Mouse (Mus musculus) left cerebral cortex, postnatal 36 days (tissue): ENCODE data around the gene Epha4. TPM values are rescaled to one million over a fixed set of nuclear protein-coding genes. Genes with fewer than 3 reads are reported as not detected.
A peak's percentile ranks its signal among the peaks of the same experiment; 100 is the strongest.

Experiments
- DNase-seq, 2 experiments: peaks; one replicate each; pipeline ENCODE4 v3.0.0; 2021 to 2022; ENCODE audit warnings: low spot score in 2 of 2, mixed read lengths in 1 of 2
- intact Hi-C: fragments of 180-260 bp; cut with DNase I; formaldehyde crosslinking; loops from one replicate; pipeline ENCODE4 v1.15.1; 2025
- total RNA-seq, 2 experiments: library from RNA; stranded (reverse); gene quantifications; 2 replicates each; pipeline ENCODE4 v1.2.3; 2021

Gene Epha4
- total RNA-seq, 2 experiments from 2014 or later, result 173 to 182 TPM

GRCm38 (mm10) chr1:77453811-77454210 is 61.1 kb downstream of the Epha4 start:
- no peak for DNase-seq
- intact Hi-C loops, result no loop called here

- intact Hi-C loops, result no loop called here
- DNase-seq, result no peak
Observed at GRCm38 (mm10) chr1:77452721-77453120, 62.2 kb downstream of the Epha4 start.

DNA sequence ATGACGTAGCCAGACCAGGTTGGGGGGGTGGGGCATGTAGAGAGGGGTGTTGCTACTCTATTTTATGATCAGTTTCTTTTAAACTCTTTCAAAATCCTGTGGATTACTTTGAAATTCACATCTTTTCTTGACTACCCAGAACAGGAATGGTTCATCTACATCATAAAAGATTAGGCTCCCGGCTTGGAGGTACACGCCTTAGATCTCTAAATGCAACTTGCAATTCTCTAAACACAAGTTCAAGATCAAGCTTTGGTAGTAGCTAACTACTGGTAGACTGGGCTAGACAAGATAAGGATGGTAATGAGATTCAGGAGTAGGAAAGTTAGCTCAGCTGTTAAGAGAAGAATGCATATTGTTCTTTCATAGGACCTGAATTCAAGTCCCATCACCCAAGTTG is 63.3 kb downstream of the Epha4 start:
- no peak for DNase-seq
- intact Hi-C loops, result no loop called here

DNA sequence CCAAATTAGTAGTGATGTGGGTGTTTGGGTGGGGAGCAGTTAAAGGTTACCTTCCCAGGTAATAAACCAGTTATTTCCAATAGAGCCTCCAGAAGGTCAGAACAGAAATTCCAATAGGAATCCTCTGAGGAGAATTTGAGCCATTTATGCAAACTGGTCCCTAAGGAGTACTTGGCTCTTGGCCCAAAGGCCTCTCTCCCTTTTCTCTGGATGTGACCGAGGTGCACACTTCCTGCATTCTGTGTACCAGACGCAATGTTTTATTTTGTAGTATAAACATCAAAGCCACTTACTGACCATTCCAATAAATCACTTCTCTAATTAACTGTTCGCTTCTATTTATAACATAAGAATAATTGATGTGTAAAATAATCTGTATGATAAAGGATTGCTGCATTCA is 64.7 kb downstream of the Epha4 start:
- DNase-seq, result no peak
- intact Hi-C loops, result no loop called here

DNA sequence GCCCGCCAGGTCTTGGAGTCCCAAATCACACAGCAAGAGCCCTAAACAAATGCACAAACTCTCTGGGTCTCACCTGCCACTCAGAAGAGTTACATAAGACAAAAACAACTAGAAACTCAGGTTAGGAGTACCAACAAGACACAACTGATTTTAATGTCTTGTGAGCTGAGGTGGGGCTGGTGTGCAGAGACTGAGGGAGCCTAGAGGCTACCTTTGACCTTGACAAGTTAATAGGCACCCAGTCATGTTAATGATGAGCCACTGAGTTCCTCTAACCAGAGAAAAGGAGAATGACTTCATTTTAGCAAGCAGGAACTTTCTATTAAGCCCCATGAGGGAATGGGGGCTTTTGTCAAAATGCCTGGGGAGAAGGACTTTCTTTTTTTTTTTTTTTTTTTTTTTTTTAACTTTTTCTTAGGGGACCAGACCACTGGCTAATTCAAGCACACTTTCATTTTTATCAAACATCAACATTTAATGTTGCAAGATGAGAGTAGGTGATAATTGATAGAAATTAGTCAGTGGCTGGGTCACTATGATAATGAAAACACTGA is 67.8 kb downstream of the Epha4 start:
- no peak for DNase-seq
- intact Hi-C loops, result no loop called here

DNA sequence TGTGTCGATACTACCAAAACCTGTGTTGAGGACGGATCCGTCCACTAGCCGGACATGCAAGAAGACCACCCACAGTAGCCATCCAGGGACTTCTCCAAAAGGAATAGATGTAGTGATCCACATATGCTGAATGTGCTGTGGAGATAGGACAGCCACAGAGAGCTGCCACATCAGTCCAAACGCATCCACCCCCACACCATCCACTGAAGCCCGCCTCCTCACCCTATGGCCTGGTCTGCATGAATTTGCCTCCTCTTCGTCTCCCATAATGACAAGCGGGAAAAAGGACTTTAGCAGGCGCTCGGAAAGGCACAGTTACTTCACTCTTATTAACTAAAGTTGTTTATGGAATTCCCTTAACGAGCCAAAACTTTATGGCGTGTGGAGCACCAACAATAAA is 68.5 kb downstream of the Epha4 start:
- intact Hi-C loops, result no loop called here
- peak; percentile 41 to 43 for DNase-seq

- DNase-seq, result no peak
- intact Hi-C loops, result no loop called here
Observed at GRCm38 (mm10) chr1:77444648-77445047, 70.2 kb downstream of the Epha4 start.

DNA sequence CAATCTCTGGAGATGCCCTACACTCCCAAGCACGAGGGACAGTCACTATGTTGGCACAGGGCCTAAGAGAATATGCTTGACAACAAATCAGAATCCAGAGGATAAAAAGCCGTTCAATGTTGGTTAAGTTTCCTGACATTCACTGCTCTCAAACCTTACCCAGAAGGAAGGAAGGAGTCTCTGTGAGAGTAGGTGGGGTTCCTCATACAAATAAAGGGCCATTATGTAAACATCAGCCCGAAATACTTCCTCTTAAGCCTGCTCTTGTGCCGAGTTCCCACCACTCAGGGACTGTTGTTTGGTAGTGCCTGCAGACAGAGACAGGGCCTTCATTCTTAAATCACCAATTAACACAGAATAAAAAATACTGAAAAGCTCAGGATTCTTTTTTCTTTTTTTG is 72.9 kb downstream of the Epha4 start:
- no peak for DNase-seq
- intact Hi-C loops, result no loop called here

DNA sequence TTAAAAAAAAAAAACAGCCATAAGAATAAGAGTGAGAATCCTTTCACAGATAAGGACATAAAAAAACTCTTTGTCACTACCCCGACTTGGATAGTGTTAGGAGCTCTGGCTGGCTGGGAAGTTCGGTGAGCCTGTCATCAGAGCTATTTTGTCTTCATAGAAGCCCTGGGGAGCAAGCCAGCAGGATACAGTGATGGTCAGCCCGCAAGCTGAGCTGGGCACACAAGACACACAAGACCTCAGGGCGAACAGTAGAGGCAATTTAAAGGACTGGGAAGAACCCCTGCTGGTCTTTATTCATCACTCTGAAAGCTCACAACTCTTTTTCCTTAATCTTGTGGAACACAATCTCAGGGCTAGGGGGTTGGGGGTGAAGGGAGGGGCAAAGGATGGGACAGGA is 73.5 kb downstream of the Epha4 start:
- intact Hi-C loops, result no loop called here
- no peak for DNase-seq

GRCm38 (mm10) chr1:77440512-77440911 is 74.4 kb downstream of the Epha4 start:
- no peak for DNase-seq
- intact Hi-C loops, result no loop called here

DNA sequence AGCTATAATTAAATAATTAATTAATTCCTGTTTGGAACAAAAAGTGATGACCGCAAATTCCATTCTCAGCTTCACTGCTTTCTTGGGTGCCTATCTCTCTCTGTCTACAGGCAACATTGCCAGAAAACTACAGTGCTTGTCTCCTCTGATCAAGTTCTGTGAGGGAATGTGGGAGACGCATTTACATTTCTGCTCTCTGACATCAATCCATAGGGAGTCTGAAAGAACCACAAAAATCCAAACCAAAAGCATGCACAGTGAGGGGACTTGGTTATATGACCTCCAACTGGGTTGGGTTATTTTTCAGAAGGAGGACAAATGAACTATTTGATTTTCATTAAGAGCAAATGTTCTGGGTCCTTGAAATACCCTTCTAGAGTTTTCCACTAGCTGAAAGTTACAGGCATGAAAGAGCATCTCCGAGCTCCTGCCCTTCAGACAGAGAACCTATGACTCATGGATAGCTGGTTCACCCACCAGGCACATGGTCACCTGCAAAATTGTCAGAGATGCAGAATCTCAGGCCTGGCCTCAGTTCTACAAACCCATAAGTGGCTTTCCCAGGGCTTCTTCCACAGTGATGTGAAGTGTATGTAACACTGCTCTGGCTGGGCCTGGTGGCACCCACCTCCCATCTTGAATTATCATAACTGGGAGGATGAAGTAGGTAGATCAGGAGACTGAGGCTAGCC is 75.4 kb downstream of the Epha4 start:
- no peak for DNase-seq
- intact Hi-C loops, result no loop called here

DNA sequence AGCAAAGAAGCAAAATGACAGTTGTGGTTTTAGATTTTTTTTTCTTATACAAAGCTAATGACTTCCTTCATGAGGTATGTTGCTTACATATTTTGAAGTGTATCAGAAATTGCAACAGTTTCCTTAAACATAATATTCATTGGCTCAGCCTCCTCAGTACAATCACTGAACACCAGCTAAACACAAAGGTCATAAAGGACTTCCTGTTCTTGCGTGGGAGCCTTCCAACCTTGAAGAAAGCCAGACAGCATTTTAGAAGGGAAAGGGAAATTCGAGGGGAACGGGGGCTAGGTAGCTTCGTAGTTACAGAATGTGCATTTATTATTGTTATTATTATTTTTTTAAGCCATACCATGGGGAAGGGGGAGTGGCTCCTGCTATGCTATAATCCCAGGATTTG is 76.2 kb downstream of the Epha4 start:
- no peak for DNase-seq
- intact Hi-C loops, result no loop called here

DNA sequence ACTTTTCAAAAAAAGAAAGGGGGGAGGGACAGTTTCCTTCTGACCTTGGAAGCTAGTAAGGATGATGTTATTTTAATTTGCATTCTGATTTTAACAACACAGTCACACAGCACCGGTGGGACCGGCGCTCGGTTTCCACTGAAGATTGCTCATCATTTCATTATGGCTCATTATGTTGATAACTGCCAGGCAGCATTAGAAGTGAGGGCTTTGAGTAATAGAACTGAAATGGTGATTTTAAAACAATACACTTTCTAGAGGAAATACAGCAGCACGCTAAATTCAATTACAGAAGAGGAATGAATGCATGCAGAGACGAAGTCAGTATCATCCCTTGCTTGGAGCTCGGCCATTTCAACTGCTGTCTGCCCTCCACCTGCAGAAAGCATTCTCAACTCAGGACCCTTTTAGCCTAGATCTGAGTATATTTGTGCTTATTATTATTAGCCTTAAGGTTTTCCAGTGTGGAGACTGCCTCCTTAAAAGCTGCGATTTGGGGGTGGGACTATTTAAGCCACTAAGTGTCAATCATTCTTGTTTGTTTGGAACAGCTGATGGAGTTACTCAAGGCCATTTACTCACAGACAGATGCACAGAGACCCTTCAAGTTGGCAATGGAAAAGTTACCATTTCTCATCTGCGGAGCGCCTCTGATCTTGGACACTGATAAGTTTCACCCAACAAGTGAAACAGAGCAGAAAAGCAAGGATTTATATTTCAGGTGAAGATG is 76.8 kb downstream of the Epha4 start:
- DNase-seq, result no peak
- intact Hi-C loops, result no loop called here

DNA sequence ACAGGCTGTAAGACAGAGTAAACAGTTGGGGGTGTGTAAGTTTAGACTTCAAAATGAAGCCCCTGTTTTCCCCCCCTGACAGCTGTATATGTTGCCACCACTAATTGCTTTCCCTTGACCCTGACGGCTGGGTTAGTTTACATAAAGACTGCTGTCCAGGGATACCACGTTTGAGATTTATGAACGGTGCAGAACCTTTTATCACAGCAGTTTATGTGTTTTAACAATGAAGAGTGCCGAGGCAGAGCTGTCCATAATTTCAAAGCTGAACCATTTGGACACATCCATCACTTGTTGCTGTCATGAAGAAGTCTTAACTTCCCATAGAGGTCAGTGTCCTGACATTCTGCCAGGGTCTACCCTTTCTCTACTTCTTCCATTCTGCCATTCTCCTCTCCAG is 79.8 kb downstream of the Epha4 start:
- intact Hi-C loops, result no loop called here
- DNase-seq, result no peak

DNA sequence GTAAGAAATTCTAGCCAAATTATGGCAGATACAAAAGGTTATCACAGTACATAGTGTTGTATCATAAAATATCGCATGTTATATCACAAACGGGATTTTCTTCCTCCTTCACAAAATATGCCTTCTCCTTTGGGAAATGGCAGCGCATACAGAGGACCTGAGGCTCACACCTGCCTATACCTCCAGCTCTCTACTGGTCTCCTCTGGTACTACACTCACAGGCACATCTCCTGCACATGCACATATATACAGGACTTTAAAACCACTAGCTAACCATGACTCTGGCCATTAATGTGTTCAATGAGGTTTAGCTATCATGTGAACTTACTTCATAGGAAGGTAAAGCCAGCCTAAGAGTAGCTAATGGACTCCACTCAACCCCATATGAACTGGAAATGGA is 81.7 kb downstream of the Epha4 start:
- DNase-seq, result no peak
- intact Hi-C loops, result no loop called here

DNA sequence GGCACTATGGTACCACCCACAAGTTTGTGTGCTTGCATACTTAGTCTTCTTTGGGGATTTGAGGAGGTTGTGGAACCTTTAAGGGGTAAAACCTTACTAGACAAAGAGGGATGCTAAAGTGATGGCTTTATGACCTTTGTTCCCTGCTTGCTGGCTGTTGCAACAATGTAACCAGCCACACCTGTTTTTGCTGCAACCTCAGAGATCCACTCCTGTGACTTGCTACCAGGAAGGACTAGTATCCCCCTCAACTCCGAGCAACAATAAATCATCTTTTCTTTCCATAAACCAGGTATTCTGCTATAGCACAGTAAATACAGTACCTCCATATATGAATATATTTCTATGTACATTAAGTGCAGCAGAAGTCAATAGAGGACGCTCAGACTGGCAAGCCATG is 82.4 kb downstream of the Epha4 start:
- intact Hi-C loops, result no loop called here
- DNase-seq, result no peak

GRCm38 (mm10) chr1:77429174-77429573 is 85.7 kb downstream of the Epha4 start:
- DNase-seq, result no peak
- intact Hi-C loops, result no loop called here

- no peak for DNase-seq
- intact Hi-C loops, result no loop called here
Observed at GRCm38 (mm10) chr1:77426956-77427355, 87.9 kb downstream of the Epha4 start.

GRCm38 (mm10) chr1:77425171-77425570 is 89.7 kb downstream of the Epha4 start:
- DNase-seq, result no peak
- intact Hi-C loops, result no loop called here

- no peak for DNase-seq
- intact Hi-C loops, result no loop called here
Observed at GRCm38 (mm10) chr1:77421081-77421480, 93.8 kb downstream of the Epha4 start.

- intact Hi-C loops, result no loop called here
- DNase-seq, result no peak
Observed at GRCm38 (mm10) chr1:77420348-77420747, 94.5 kb downstream of the Epha4 start.
